Mouse (Mus musculus) left cerebral cortex, adult 8-10 months (tissue): Measurements from ENCODE around the gene Ephx1. TPM values are rescaled to one million over a fixed set of nuclear protein-coding genes. Genes with fewer than 3 reads are reported as not detected.
A peak's percentile ranks its signal among the peaks of the same experiment; 100 is the strongest.

Source experiments
- DNase-seq, 2 experiments: peaks; one replicate each; pipeline ENCODE4 v3.0.0; 2022; ENCODE audit warnings: low spot score in 2 of 2
- total RNA-seq, 4 experiments: library from RNA; stranded (reverse); gene quantifications; 2 replicates each; pipeline ENCODE4 v1.2.4; 2022

Ephx1 gene
- total RNA-seq, 4 experiments from 2014 or later: 36.8 to 45.6 (median 41.1) TPM

- DNase-seq: no peak
These were observed 44.5 kb downstream of the Ephx1 start for GRCm38 (mm10) chr1:180976110-180976679.

GRCm38 (mm10) chr1:180974126-180974746 is 46.5 kb downstream of the Ephx1 start:
- no peak for DNase-seq

- peak in 1 of 2 experiments; percentile 53 for DNase-seq
These were observed 47.8 kb downstream of the Ephx1 start for GRCm38 (mm10) chr1:180972941-180973340.

GRCm38 (mm10) chr1:180967261-180967660 is 53.4 kb downstream of the Ephx1 start:
- no peak for DNase-seq

DNA sequence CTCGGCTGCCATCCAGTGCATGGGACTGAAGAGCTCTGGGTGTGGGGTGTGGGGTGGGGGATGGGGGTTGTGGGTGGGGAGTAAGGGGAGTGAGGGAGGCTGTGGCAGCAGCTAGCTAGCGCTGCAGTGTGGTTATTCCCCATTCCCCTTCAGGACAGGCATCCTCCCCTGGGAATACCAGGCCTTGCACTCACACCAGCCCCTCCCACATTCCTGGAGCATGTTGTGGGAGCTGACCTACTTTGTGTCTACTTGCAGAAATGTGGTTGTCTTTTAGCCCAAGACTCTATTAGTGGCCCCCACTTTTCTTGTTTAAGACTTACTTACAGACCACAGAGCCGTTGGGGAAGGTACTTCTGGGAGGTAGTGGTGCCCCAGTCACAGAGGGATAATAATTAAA is 54.2 kb downstream of the Ephx1 start:
- DNase-seq: no peak

DNA sequence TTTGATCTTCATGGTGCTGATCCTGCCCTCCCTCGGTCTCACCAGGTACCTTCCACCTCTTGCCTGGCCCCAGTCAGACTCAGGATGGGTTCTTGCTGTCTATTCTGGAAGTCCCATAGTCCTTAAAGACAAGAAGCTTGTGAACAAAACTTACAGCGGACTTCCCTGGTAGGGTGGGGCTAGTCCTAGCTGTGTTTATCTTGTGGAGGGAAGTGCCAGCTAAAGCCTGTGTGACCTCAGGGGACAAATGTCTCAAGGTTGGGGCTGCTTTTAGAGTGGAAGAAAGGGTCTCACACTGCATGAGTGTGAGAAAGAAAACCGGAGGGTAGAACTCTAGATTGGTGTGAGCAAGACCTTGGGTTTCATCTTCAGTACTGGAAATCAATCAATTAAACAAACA is 54.9 kb downstream of the Ephx1 start:
- DNase-seq: no peak

- DNase-seq: no peak
These were observed 61.9 kb downstream of the Ephx1 start for GRCm38 (mm10) chr1:180958797-180959196.

GRCm38 (mm10) chr1:180957989-180958388 is 62.7 kb downstream of the Ephx1 start:
- DNase-seq: no peak

GRCm38 (mm10) chr1:180956973-180957381 is 63.7 kb downstream of the Ephx1 start:
- DNase-seq: no peak

DNA sequence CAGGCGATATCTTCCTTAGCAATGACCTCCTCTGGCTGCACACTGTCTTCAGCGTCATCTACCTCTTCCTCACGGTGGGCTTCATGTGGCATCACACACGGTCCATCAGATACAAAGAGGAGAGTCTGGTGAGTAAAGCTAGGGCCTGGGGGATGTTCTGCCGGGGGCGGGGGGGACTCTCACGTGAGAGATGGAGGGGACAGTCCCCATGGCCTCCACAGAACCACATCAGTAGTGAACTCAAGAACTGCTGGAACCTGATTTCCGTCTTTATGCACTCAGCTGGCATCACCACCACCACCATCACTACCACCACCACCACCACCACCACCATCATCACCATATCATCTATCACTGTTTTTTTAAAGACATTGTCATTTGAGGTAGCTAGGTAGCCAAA is 64.3 kb downstream of the Ephx1 start:
- DNase-seq: no peak

DNA sequence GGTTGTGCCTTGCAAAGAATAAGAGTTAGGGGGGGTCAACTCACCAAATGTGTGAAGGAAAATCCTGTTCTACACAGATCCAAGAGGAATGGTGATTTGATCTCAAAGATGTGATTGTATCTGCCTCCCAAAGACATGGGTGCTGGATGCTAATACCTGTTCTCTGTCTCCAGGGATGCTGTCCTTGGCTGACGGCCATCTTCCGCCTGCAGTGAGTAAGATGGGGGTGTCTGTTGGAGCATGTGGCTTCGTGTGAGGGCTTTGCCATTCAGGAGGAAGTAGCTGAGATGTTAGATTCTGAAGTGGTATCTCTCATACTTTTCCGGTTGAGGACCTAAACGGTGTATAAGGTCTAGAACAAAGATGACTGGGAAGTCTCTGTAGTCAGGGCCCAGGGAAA is 67.9 kb downstream of the Ephx1 start:
- DNase-seq: no peak

GRCm38 (mm10) chr1:180952085-180952746 is 68.5 kb downstream of the Ephx1 start:
- DNase-seq: no peak

DNA sequence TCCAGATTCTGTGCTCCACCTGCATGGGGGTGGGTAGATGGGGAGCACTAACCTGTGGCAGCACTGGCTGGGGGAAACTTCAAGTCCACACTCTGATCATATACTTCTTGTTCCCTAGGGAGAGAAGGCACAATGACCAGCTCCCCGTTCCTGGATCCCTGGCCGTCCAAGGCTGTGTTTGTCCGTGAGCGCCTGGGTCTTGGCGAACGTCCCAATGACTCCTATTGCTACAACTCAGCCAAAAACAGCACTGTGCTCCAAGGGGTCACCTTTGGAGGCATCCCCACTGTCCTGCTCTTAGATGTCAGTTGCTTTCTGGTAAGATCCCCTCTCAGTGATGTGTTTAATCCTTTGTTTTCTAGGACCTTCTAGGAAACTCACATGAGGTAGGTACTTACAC is 74.3 kb downstream of the Ephx1 start:
- DNase-seq: no peak

GRCm38 (mm10) chr1:180945001-180945980 is 75.4 kb downstream of the Ephx1 start:
- DNase-seq: peak in 1 of 2 experiments; percentile 34

DNA sequence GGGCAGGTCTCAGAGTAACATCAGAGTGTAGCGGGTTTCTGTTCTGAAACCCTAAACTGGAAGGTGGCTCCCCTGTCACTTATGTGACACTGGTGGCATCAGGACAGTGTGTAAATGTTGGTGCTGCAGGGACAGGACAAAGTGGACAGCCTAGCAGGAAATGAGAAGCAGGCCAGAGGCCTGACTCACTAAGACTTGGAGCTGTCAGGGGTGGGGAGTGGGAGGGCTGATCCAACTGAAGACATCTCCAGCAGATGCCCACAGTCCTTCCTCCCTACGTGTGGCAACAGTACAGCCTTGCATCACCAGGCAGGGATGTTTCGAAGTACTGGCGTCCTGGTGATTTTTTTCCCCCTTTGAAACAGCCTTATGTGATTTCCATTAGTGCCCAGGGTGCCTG is 76.2 kb downstream of the Ephx1 start:
- no peak for DNase-seq

GRCm38 (mm10) chr1:180943896-180944295 is 76.8 kb downstream of the Ephx1 start:
- DNase-seq: no peak

DNA sequence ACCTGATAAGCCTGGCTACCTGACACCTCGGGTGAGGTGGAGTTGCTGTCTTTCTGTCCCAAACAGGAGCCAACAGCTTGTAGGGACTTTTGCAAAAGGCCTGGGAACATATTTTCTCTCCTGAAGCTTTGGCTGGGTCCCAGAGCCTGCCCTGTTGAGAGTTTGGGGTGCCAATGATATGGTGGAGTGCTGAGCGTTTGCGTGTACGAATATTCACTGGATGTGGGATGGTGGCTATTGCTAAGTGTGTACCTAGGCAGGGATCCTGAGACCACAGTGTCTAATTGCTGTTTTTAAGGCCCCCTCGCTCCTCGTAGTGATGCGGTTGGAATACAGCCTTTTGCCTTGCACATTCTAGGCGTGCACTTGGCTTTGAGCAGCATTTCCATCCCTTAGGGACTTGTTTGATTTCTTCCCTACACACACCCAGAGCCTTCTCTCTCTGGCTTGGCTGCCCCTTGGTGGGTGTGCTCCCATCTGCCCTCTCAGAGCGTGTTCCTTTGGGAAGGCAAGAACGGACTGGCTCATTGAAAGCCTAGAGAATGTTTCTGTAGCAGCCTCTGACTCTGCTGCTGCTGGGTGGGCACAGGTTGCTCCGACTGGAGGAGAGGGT is 77.6 kb downstream of the Ephx1 start:
- DNase-seq: no peak

DNA sequence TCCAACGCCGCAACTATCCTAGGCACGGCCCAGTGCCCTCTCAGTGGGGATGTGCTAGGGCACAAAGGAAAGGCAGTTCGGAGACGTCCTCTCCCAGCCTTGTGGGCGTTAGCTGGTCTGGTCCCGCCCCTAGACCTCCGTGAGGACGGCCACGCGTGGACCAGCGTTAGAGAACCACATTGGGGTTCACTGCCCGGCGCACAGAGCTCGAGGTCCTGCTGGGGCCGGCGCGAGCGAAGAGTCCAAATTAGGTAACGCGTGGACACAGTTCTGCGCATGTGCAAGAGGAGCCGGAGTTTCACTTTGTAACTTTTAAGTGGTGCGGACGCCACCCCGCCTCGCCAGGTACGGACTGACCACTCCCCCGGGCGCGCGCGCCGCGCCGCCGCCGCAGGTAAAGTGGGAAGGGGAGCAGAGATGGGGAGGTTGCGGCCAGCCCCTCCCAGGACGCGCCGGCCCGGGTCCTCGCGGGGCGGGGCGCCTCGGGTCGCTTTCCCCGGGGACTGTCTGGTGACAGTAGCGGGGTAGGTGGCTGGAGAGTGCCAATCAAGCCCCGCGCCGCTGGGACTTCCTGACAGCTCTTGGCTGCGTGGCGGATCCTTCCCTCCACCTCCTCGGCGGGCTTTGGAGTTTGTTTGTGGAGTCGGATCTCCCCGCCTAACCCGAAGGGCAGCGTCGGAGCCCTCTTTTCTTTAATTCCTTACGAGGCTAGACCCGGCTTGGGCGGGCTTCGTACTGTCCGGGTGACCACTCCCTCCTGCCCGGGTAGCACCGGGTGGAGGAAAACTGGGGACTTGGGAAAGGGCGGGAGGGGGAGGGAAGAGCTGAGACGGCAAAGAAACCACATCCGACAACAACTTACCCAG is 78.3 kb downstream of the Ephx1 start, which contains the start of gene Tmem63a:
Tmem63a (plus strand) TSS at position 179 of the 866 bp plus-strand sequence.
- DNase-seq: peak; percentile 24 to 36

DNA sequence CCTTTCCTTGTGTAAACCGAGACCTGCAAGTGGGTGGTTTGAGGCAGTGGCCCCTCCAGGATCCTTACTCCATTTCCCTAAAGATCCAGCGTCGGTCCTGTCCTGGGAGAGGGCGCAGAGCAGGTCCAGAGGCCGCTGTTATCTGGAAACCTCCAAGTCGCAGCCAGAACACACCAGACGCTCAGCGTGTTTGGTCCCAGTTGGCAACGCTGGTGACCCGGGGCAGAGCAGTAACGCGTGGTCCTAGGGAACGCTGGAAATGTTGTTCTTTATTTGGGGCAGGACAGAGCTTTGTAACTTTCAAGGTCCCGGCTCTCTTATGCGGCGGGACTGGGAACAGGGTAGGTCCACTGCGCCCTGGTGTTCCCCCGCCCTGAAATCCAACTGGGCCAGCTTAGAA is 79.0 kb downstream of the Ephx1 start:
- no peak for DNase-seq

DNA sequence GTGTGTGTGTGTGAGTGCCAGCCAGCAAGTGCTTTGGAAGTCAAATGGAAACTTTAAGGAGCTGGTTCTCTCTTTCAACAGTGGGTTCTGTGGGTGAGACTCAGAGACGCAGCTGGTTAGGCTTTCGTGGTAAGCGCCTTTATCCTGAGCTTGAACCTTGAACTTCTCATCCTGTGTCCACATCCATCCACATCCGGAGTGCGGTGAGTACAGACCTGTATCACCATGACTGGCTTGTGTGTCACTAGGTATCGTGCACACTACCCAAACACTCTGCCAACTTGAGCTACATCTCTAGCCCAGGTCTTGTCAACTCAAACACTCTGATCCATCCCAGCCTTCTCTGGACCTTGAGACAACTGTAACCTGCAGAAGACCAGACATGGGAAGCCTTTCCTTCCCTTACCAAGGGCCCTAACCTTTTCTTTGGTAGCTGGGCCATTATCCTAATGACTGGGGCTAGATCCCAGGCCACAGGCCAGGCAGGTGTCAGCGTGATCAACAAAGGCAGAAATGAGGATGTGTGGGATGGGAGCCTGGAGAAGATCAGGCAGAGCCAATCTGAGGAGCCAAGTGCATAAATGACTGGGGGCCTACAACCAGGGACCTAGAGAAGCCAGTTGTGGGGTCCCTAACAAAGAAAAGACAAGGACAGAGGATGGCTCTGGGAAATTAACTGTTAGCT is 79.8 kb downstream of the Ephx1 start:
- no peak for DNase-seq
